Mouse (Mus musculus): ENCODE data around the gene Tmprss13. TPM values are rescaled to one million over a fixed set of nuclear protein-coding genes. Genes with fewer than 3 reads are reported as not detected.
A peak's percentile ranks its signal among the peaks of the same experiment; 100 is the strongest.

Tmprss13 gene
- polyA plus RNA-seq, 1 experiment from 2014 or later: 6.0 TPM

GRCm38 (mm10) chr9:45370117-45370561, 51.2 kb downstream of the Tmprss13 start, which contains the start of gene Fxyd6:
Gene Fxyd6 (plus strand): TSS chr9:45370185.
- Histone ChIP-seq H3K27me3 (replicated peaks) (0 out of 2 replicates have a peak, but pooled peaks cover 2% of the 10 kb centered on the region), H3K9ac (peak within 1 kb of the TSS; percentile 32), H3K9me3 (no peaks in the 10 kb centered on the region), H3K4me3 (replicated peaks) (peak within 1 kb of the TSS; percentile 53), H3K4me1 (peaks cover 5% of the 10 kb centered on the region; the same call in 1 of the 2 replicates), H3K27ac (no peak within 1 kb of the TSS), H3K4me2 (peak within 1 kb of the TSS; percentile 88), H3K36me3 (no peaks in the 10 kb centered on the region)
- ATAC-seq (ENCODE audit: insufficient read depth, low FRiP score, low read depth): 0 out of 2 replicates have a peak, but pooled peaks have one; percentile 45
- WGBS: under 1% methylated on average over 28 of the region's 28 CpGs

DNA sequence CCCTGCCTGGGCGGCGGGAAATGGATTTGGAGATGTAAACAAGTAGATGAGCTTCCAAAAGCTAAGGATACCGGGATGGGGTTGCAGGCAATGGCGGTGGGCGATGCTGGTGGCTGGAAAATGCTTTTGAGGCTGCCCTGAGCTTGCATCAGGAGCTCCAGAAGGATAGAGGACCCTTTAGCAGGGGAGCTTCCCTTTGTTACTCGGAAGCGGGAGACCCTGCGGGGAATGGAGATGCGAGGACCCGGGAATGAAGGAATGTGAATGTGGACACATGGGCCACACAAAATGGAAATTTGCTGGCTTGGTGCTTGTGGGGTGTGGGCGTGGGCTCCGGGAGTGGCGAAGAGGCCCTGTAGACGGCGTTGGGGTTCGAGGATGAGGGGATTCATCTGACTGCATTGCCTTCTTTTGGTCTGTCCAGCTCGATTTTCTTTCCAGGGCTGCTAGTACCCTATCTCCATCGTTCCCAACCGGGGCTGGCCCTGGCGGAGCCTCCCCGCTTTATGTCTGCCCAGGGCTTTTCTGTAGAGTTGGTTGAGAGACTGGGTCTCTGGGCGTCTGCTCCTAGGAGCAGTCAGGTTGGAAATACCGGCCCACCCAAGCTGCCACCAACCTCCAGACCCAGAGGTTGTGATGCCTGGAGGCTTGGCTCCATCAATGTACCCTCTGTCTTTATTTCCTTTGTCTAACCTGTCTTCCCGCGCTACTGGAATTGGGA, 51.9 kb downstream of the Tmprss13 start:
- WGBS: 7% methylated on average over 25 of the region's 25 CpGs
- H3K36me3 ChIP-seq: no peaks in the 10 kb centered on the region
- 0 out of 2 replicates have a peak, but pooled peaks cover 2% of the 10 kb centered on the region for H3K27me3 ChIP-seq (replicated peaks)
- H3K4me1 ChIP-seq: peaks cover 5% of the 10 kb centered on the region; the same call in 1 of the 2 replicates
- H3K4me2 ChIP-seq: peak overlapping the region; percentile 88
- H3K4me3 ChIP-seq (replicated peaks): peak overlapping the region; percentile 53
- ATAC-seq (ENCODE audit: insufficient read depth, low FRiP score, low read depth): no peak
- no peak overlapping the region for H3K27ac ChIP-seq
- peak overlapping the region; percentile 32 for H3K9ac ChIP-seq
- no peaks in the 10 kb centered on the region for H3K9me3 ChIP-seq

DNA sequence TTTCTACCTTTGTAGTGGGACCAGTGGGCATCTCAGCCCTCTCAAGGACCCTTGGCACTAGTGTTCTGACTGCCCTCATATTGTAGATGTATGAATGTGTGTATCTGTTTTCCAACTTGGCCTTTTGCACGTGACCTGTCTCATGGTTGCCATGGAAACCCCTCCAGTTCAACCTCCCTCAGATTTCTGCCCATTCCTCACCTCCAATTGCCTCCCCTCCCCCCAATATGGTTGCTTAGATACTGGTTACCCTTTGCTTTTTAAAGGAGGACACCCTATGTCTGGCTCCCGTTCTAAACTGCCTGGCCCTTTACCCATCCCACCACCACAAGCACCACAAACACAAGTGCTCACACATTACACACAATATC, 52.4 kb downstream of the Tmprss13 start:
- no peak for ATAC-seq (ENCODE audit: insufficient read depth, low FRiP score, low read depth)
- H3K27ac ChIP-seq: no peak overlapping the region
- WGBS: 36% methylated on average over 2 of the region's 2 CpGs
- H3K27me3 ChIP-seq (replicated peaks): 0 out of 2 replicates have a peak, but pooled peaks cover 2% of the 10 kb centered on the region
- H3K9me3 ChIP-seq: no peaks in the 10 kb centered on the region
- peak overlapping the region; percentile 88 for H3K4me2 ChIP-seq
- peak overlapping the region; percentile 53 for H3K4me3 ChIP-seq (replicated peaks)
- H3K4me1 ChIP-seq: peaks cover 5% of the 10 kb centered on the region; the same call in 1 of the 2 replicates
- no peak overlapping the region for H3K9ac ChIP-seq
- H3K36me3 ChIP-seq: no peaks in the 10 kb centered on the region

DNA sequence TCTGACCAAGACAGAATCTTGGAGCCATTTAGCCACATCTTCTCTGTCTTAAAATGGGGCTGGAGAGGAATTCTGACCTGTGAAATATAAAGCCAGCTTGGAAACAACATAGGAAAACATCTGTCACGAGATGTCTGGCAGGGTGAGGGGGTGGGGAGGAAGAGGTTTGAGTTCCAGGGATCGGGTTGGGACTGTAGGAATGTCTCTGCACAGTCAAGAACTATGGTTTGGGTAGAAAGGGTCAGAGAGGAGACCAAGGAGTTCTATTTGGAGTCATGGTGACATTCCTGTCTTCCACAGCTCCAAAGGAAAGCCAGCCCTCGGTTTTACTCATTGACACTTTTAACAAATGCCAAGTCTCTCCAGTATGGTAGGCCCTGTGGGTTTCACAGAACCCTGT, 55.0 kb downstream of the Tmprss13 start:
- ATAC-seq (ENCODE audit: insufficient read depth, low FRiP score, low read depth): no peak
- H3K4me1 ChIP-seq: peaks cover 5% of the 10 kb centered on the region; the same call in 1 of the 2 replicates
- H3K36me3 ChIP-seq: no peaks in the 10 kb centered on the region
- no peak overlapping the region for H3K9ac ChIP-seq
- H3K9me3 ChIP-seq: no peaks in the 10 kb centered on the region
- no peak overlapping the region for H3K4me3 ChIP-seq (replicated peaks)
- no peaks in the 10 kb centered on the region for H3K27me3 ChIP-seq (replicated peaks)
- H3K4me2 ChIP-seq: no peak overlapping the region
- WGBS: 44% methylated on average over 3 of the region's 3 CpGs
- H3K27ac ChIP-seq: no peak overlapping the region

DNA sequence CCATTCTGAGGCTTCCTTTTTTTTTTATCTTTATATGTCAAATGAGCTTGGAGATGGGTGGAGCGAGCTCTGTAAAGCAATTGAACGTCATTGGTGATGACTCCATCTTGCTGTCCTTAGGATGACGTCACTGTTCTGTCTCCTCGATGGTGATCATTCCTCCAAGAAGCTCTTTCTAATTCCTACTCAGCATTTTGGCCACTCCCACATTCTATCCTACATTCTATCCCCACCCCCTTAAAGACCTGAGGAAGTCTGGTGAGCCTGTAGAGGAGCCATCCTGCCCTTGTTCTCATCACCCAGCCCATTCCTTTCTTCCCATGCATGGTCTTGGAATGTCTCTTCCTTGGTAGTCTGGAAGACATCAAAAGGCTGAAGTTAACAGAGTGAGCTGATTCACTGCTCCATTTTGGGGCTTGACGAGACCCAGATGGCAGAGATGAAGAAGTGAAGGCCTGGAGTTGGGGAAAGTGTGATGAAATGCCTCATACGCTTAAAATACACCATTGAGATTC, 56.1 kb downstream of the Tmprss13 start:
- no peak overlapping the region for H3K4me2 ChIP-seq
- 68% methylated on average over 6 of the region's 6 CpGs for WGBS
- no peak for ATAC-seq (ENCODE audit: insufficient read depth, low FRiP score, low read depth)
- no peak overlapping the region for H3K4me3 ChIP-seq (replicated peaks)
- no peak overlapping the region for H3K9ac ChIP-seq
- H3K9me3 ChIP-seq: no peaks in the 10 kb centered on the region
- no peak overlapping the region for H3K27ac ChIP-seq
- no peaks in the 10 kb centered on the region for H3K36me3 ChIP-seq
- peaks cover 5% of the 10 kb centered on the region; the same call in 1 of the 2 replicates for H3K4me1 ChIP-seq
- H3K27me3 ChIP-seq (replicated peaks): no peaks in the 10 kb centered on the region

DNA sequence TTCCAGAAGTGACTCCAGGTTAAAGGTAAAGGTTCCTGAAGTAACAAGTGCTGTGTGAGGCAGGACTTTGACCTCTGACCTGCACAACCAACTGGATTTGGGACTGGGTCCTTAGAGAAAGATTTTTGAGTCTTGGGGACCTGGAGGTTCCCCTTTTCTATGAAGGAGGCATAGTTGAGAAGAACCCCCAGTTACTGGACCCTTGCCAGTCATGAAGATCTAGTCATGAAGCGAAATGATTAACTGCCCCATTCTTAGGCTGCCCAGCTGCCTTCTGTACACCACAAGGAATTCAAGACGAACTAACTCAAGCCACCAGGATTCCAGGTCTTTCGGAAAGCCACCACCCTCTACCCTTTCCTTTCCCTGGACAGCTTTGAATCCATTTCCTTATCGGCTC, 57.5 kb downstream of the Tmprss13 start:
- no peaks in the 10 kb centered on the region for H3K27me3 ChIP-seq (replicated peaks)
- WGBS: 42% methylated on average over 4 of the region's 4 CpGs

GRCm38 (mm10) chr9:45376883-45377282, 58.0 kb downstream of the Tmprss13 start:
- no peak for ATAC-seq (ENCODE audit: insufficient read depth, low FRiP score, low read depth)
- Histone ChIP-seq H3K4me3 (replicated peaks) (no peak overlapping the region), H3K36me3 (no peaks in the 10 kb centered on the region), H3K27ac (no peak overlapping the region), H3K4me1 (no peaks in the 10 kb centered on the region; the same call in 1 of the 2 replicates), H3K9me3 (no peaks in the 10 kb centered on the region), H3K9ac (no peak overlapping the region), H3K4me2 (no peak overlapping the region), H3K27me3 (replicated peaks) (no peaks in the 10 kb centered on the region)
- WGBS: 58% methylated on average over 2 of the region's 2 CpGs

More for the DNA sequence above, 57.5 kb downstream of the Tmprss13 start:
- ATAC-seq (ENCODE audit: insufficient read depth, low FRiP score, low read depth): no peak
- no peak overlapping the region for H3K4me2 ChIP-seq
- no peak overlapping the region for H3K4me3 ChIP-seq (replicated peaks)
- H3K36me3 ChIP-seq: no peaks in the 10 kb centered on the region
- H3K27ac ChIP-seq: no peak overlapping the region
- no peaks in the 10 kb centered on the region; the same call in 1 of the 2 replicates for H3K4me1 ChIP-seq
- no peaks in the 10 kb centered on the region for H3K9me3 ChIP-seq
- no peak overlapping the region for H3K9ac ChIP-seq

DNA sequence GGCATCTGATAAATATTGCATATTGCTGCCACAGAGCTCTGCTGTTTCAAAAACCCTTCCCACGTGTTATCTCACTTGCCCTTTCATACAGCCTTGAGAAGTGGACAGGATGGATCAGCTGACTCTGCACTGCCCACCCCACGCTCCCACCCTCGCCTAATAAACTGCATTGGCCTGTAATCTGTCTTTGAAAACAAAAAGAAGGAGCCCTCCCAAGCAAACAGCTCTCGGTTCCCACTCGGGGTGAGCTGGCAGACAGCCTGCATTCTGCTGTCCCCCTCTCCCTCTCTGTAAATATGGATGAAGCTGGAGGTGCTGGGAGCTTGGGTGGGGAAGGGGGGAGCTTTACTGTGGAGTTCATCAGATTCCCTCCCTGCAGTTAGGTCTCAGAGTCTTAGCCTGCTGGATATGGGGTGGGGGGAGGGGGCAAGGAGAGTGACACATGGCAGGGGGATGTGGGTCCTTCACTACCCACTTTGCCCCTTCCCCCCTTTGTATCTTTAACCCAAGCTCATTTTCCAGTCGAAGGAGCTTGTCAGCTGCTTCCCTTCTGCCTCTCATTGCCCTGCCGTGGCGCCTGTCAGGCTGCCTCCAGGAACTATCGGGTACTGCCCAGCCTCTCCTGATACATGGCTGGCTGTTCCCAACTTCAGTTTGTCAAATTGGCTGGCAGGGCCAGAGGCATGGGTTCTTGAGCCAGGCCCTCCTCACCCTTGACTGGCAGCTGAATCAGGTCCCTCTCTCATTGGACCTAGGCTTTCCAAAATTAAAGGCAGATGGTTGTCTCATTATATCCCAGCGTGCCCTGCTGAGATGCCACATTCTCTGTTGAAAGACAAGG, 61.7 kb downstream of the Tmprss13 start:
- Histone ChIP-seq H3K36me3 (no peaks in the 10 kb centered on the region), H3K4me1 (no peaks in the 10 kb centered on the region), H3K4me3 (replicated peaks) (no peak overlapping the region), H3K4me2 (no peak overlapping the region), H3K9ac (no peak overlapping the region), H3K9me3 (no peaks in the 10 kb centered on the region), H3K27ac (no peak overlapping the region), H3K27me3 (replicated peaks) (no peaks in the 10 kb centered on the region)
- ATAC-seq (ENCODE audit: insufficient read depth, low FRiP score, low read depth): no peak
- 47% methylated on average over 10 of the region's 10 CpGs for WGBS

- Histone ChIP-seq H3K9me3 (no peaks in the 10 kb centered on the region), H3K4me2 (no peak overlapping the region), H3K36me3 (no peaks in the 10 kb centered on the region), H3K9ac (no peak overlapping the region), H3K27me3 (replicated peaks) (no peaks in the 10 kb centered on the region), H3K4me3 (replicated peaks) (no peak overlapping the region), H3K4me1 (no peaks in the 10 kb centered on the region), H3K27ac (no peak overlapping the region)
- WGBS: 69% methylated on average over 5 of the region's 5 CpGs
- no peak for ATAC-seq (ENCODE audit: insufficient read depth, low FRiP score, low read depth)
These were observed 63.4 kb downstream of the Tmprss13 start for GRCm38 (mm10) chr9:45382336-45382735.

- WGBS: 83% methylated on average over 5 of the region's 5 CpGs
- H3K27me3 ChIP-seq (replicated peaks): no peaks in the 10 kb centered on the region
- H3K4me1 ChIP-seq: no peaks in the 10 kb centered on the region
- no peak overlapping the region for H3K27ac ChIP-seq
- no peak overlapping the region for H3K9ac ChIP-seq
- no peak for ATAC-seq (ENCODE audit: insufficient read depth, low FRiP score, low read depth)
- no peaks in the 10 kb centered on the region for H3K9me3 ChIP-seq
- no peak overlapping the region for H3K4me3 ChIP-seq (replicated peaks)
- H3K36me3 ChIP-seq: no peaks in the 10 kb centered on the region
- H3K4me2 ChIP-seq: no peak overlapping the region
These were observed 63.9 kb downstream of the Tmprss13 start for GRCm38 (mm10) chr9:45382834-45383233.

DNA sequence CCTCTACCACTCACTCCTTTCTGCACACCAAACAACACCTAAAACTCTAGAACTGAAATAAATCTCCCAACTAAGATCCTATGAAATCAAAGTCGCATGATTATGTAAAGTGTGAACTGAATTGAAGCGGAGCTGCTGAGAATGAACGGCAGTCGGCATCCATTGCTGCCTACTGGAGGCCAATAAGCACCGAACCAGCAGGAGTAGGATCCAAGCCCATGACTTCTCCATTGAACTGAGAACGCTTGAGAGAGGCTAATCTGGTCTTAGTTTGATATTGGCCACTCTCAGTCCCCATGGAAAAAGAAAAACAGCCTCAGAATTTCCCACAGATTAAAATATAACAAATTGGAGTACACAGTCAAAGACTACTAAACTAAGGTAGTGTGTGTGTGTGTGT, 65.0 kb downstream of the Tmprss13 start:
- Histone ChIP-seq H3K27me3 (replicated peaks) (no peaks in the 10 kb centered on the region), H3K4me2 (no peak overlapping the region), H3K4me3 (replicated peaks) (no peak overlapping the region), H3K9me3 (no peaks in the 10 kb centered on the region), H3K9ac (no peak overlapping the region), H3K4me1 (no peaks in the 10 kb centered on the region), H3K36me3 (no peaks in the 10 kb centered on the region), H3K27ac (no peak overlapping the region)
- ATAC-seq (ENCODE audit: insufficient read depth, low FRiP score, low read depth): no peak
- WGBS: 92% methylated on average over 6 of the region's 6 CpGs

DNA sequence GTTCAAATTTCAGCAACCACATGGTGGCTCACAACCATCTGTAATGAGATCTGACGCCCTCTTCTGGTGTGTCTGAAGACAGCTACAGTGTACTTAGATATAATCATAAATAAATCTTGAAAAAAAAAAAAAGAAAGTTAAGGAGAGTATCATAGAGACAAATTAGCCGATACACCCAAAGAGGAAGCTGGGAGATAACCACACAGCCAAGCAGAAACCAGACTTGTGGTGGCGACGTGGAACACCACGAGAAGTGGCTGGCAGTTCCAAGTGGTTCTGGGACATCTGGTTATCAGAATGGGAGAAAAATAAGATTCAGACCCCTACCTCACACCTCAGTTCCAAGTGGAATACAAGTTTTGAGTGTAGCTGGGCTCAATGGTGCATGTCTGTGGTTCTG, 67.8 kb downstream of the Tmprss13 start:
- ATAC-seq (ENCODE audit: insufficient read depth, low FRiP score, low read depth): no peak
- Histone ChIP-seq H3K27ac (no peak overlapping the region), H3K4me2 (no peak overlapping the region), H3K9ac (no peak overlapping the region), H3K27me3 (replicated peaks) (no peaks in the 10 kb centered on the region), H3K4me1 (no peaks in the 10 kb centered on the region), H3K4me3 (replicated peaks) (no peak overlapping the region), H3K9me3 (no peaks in the 10 kb centered on the region), H3K36me3 (no peaks in the 10 kb centered on the region)
- 76% methylated on average over 5 of the region's 5 CpGs for WGBS
